Mouse (Mus musculus) heart, adult 2 months (tissue): ENCODE measurements around the gene Pnn.

Source experiments
- CTCF ChIP-seq: fragments of 200-600 bp; IDR thresholded peaks from 2 replicates; pipeline ENCODE4 v1.8.1; 2022; ENCODE audit warnings: antibody characterized with exemption, mild to moderate bottlenecking, moderate library complexity
- EP300 ChIP-seq: fragments of 200-500 bp; IDR thresholded peaks from 2 replicates; pipeline ENCODE4 v1.6.1; 2011; ENCODE audit warnings: low read depth, low read length, control low read depth; ENCODE audit not compliant: insufficient read depth
- POLR2A ChIP-seq: fragments of 200-500 bp; IDR thresholded peaks from 2 replicates; pipeline ENCODE4 v1.6.1; 2011; ENCODE audit warnings: mild to moderate bottlenecking, low read depth, low read length, control low read depth; ENCODE audit not compliant: insufficient read depth

- TF ChIP-seq CTCF: no peak
- TF ChIP-seq POLR2A: no peak
- no peak for TF ChIP-seq EP300
These were observed 7.4 kb downstream of the Pnn start for GRCm38 (mm10) chr12:59074052-59074451.
